Mouse (Mus musculus): ENCODE results near the gene Gm10392. TPM values are rescaled to one million over a fixed set of nuclear protein-coding genes. Genes with fewer than 3 reads are reported as not detected.

Gene Gm10392
- polyA plus RNA-seq, 1 experiment from 2014 or later = not detected

GRCm38 (mm10) chr11:77488771-77489581 is 30.0 kb downstream of the Gm10392 start:
- no peaks in the 10 kb centered on the region for H3K9me3 ChIP-seq (ENCODE audit: control insufficient read depth, low read length)
- H3K4me2 ChIP-seq (ENCODE audit: low read depth, low read length) = peak overlapping the region; percentile 95
- H3K36me3 ChIP-seq (ENCODE audit: control insufficient read depth, insufficient read depth, low read length) = no peaks in the 10 kb centered on the region
- peak overlapping the region; percentile 72 for H3K4me3 ChIP-seq (ENCODE audit: low read length)
- no peak overlapping the region for H3K27ac ChIP-seq (ENCODE audit: low read length)
- peak overlapping the region; percentile 80 for H3K9ac ChIP-seq (ENCODE audit: low read length)
- no peaks in the 10 kb centered on the region for H3K27me3 ChIP-seq (ENCODE audit: control insufficient read depth, insufficient read depth, low read depth, low read length)
- no peak for ATAC-seq (ENCODE audit: low read depth)
- WGBS = 3% methylated on average over 32 of the region's 55 CpGs
- H3K4me1 ChIP-seq (replicated peaks; ENCODE audit: control insufficient read depth, insufficient read depth, low read length) = peaks cover 52% of the 10 kb centered on the region

GRCm38 (mm10) chr11:77486798-77487197 is 32.2 kb downstream of the Gm10392 start:
- Histone ChIP-seq H3K4me1 (replicated peaks; ENCODE audit: control insufficient read depth, insufficient read depth, low read length) (peaks cover 48% of the 10 kb centered on the region), H3K27ac (ENCODE audit: low read length) (no peak overlapping the region), H3K4me3 (ENCODE audit: low read length) (no peak overlapping the region), H3K9ac (ENCODE audit: low read length) (peak overlapping the region; percentile 20; the same call in 1 of the 2 replicates), H3K4me2 (ENCODE audit: low read depth, low read length) (no peak overlapping the region), H3K36me3 (ENCODE audit: control insufficient read depth, insufficient read depth, low read length) (no peaks in the 10 kb centered on the region), H3K27me3 (ENCODE audit: control insufficient read depth, insufficient read depth, low read depth, low read length) (no peaks in the 10 kb centered on the region), H3K9me3 (ENCODE audit: control insufficient read depth, low read length) (no peaks in the 10 kb centered on the region)
- ATAC-seq (ENCODE audit: low read depth) = no peak
- WGBS = 43% methylated on average over 5 of the region's 5 CpGs

- H3K27me3 ChIP-seq (ENCODE audit: control insufficient read depth, insufficient read depth, low read depth, low read length) = no peaks in the 10 kb centered on the region
- no peak overlapping the region for H3K4me2 ChIP-seq (ENCODE audit: low read depth, low read length)
- H3K9ac ChIP-seq (ENCODE audit: low read length) = no peak overlapping the region
- H3K36me3 ChIP-seq (ENCODE audit: control insufficient read depth, insufficient read depth, low read length) = no peaks in the 10 kb centered on the region
- H3K27ac ChIP-seq (ENCODE audit: low read length) = no peak overlapping the region
- ATAC-seq (ENCODE audit: low read depth) = no peak
- peaks cover 37% of the 10 kb centered on the region for H3K4me1 ChIP-seq (replicated peaks; ENCODE audit: control insufficient read depth, insufficient read depth, low read length)
- no peaks in the 10 kb centered on the region for H3K9me3 ChIP-seq (ENCODE audit: control insufficient read depth, low read length)
- 57% methylated on average over 6 of the region's 6 CpGs for WGBS
- no peak overlapping the region for H3K4me3 ChIP-seq (ENCODE audit: low read length)
Observed at GRCm38 (mm10) chr11:77485229-77485628, 33.8 kb downstream of the Gm10392 start.

- 30% methylated on average over 11 of the region's 11 CpGs for WGBS
- Histone ChIP-seq H3K9ac (ENCODE audit: low read length) (no peak overlapping the region), H3K36me3 (ENCODE audit: control insufficient read depth, insufficient read depth, low read length) (no peaks in the 10 kb centered on the region), H3K27me3 (ENCODE audit: control insufficient read depth, insufficient read depth, low read depth, low read length) (no peaks in the 10 kb centered on the region), H3K9me3 (ENCODE audit: control insufficient read depth, low read length) (no peaks in the 10 kb centered on the region), H3K27ac (ENCODE audit: low read length) (no peak overlapping the region), H3K4me2 (ENCODE audit: low read depth, low read length) (no peak overlapping the region), H3K4me1 (replicated peaks; ENCODE audit: control insufficient read depth, insufficient read depth, low read length) (peaks cover 29% of the 10 kb centered on the region), H3K4me3 (ENCODE audit: low read length) (no peak overlapping the region)
- ATAC-seq (ENCODE audit: low read depth) = no peak
Observed at GRCm38 (mm10) chr11:77483510-77484255, 35.3 kb downstream of the Gm10392 start.

- no peak overlapping the region for H3K4me3 ChIP-seq (ENCODE audit: low read length)
- no peak overlapping the region for H3K9ac ChIP-seq (ENCODE audit: low read length)
- WGBS = 58% methylated on average over 3 of the region's 3 CpGs
- ATAC-seq (ENCODE audit: low read depth) = no peak
- peaks cover 23% of the 10 kb centered on the region for H3K4me1 ChIP-seq (replicated peaks; ENCODE audit: control insufficient read depth, insufficient read depth, low read length)
- H3K27ac ChIP-seq (ENCODE audit: low read length) = no peak overlapping the region
- no peaks in the 10 kb centered on the region for H3K27me3 ChIP-seq (ENCODE audit: control insufficient read depth, insufficient read depth, low read depth, low read length)
- no peaks in the 10 kb centered on the region for H3K9me3 ChIP-seq (ENCODE audit: control insufficient read depth, low read length)
- no peak overlapping the region for H3K4me2 ChIP-seq (ENCODE audit: low read depth, low read length)
- H3K36me3 ChIP-seq (ENCODE audit: control insufficient read depth, insufficient read depth, low read length) = no peaks in the 10 kb centered on the region
Observed at GRCm38 (mm10) chr11:77483043-77483442, 36.0 kb downstream of the Gm10392 start.

- Histone ChIP-seq H3K4me2 (ENCODE audit: low read depth, low read length) (no peak overlapping the region), H3K36me3 (ENCODE audit: control insufficient read depth, insufficient read depth, low read length) (peaks cover 5% of the 10 kb centered on the region; the same call in 1 of the 2 replicates), H3K9ac (ENCODE audit: low read length) (no peak overlapping the region), H3K4me1 (replicated peaks; ENCODE audit: control insufficient read depth, insufficient read depth, low read length) (no peaks in the 10 kb centered on the region), H3K4me3 (ENCODE audit: low read length) (no peak overlapping the region), H3K27me3 (ENCODE audit: control insufficient read depth, insufficient read depth, low read depth, low read length) (no peaks in the 10 kb centered on the region), H3K9me3 (ENCODE audit: control insufficient read depth, low read length) (no peaks in the 10 kb centered on the region), H3K27ac (ENCODE audit: low read length) (no peak overlapping the region)
- no peak for ATAC-seq (ENCODE audit: low read depth)
- WGBS = 86% methylated on average over 6 of the region's 6 CpGs
Observed at GRCm38 (mm10) chr11:77476895-77477294, 42.1 kb downstream of the Gm10392 start.

- WGBS = 91% methylated on average over 14 of the region's 14 CpGs
Observed at GRCm38 (mm10) chr11:77476216-77476615, 42.8 kb downstream of the Gm10392 start.

GRCm38 (mm10) chr11:77472775-77473174 is 46.2 kb downstream of the Gm10392 start:
- ATAC-seq (ENCODE audit: low read depth) = no peak
- H3K9ac ChIP-seq (ENCODE audit: low read length) = no peak overlapping the region
- no peak overlapping the region for H3K27ac ChIP-seq (ENCODE audit: low read length)
- H3K4me2 ChIP-seq (ENCODE audit: low read depth, low read length) = no peak overlapping the region
- no peaks in the 10 kb centered on the region for H3K9me3 ChIP-seq (ENCODE audit: control insufficient read depth, low read length)
- no peak overlapping the region for H3K4me3 ChIP-seq (ENCODE audit: low read length)
- H3K36me3 ChIP-seq (ENCODE audit: control insufficient read depth, insufficient read depth, low read length) = peaks cover 12% of the 10 kb centered on the region; the same call in 1 of the 2 replicates
- H3K27me3 ChIP-seq (ENCODE audit: control insufficient read depth, insufficient read depth, low read depth, low read length) = peaks cover 6% of the 10 kb centered on the region
- H3K4me1 ChIP-seq (replicated peaks; ENCODE audit: control insufficient read depth, insufficient read depth, low read length) = no peaks in the 10 kb centered on the region; the same call in 1 of the 2 replicates
- 79% methylated on average over 16 of the region's 16 CpGs for WGBS

More at GRCm38 (mm10) chr11:77476216-77476615, 42.8 kb downstream of the Gm10392 start:
- Histone ChIP-seq H3K27me3 (ENCODE audit: control insufficient read depth, insufficient read depth, low read depth, low read length) (no peaks in the 10 kb centered on the region), H3K9me3 (ENCODE audit: control insufficient read depth, low read length) (no peaks in the 10 kb centered on the region), H3K4me1 (replicated peaks; ENCODE audit: control insufficient read depth, insufficient read depth, low read length) (no peaks in the 10 kb centered on the region), H3K9ac (ENCODE audit: low read length) (no peak overlapping the region), H3K36me3 (ENCODE audit: control insufficient read depth, insufficient read depth, low read length) (peaks cover 9% of the 10 kb centered on the region; the same call in 1 of the 2 replicates), H3K4me2 (ENCODE audit: low read depth, low read length) (no peak overlapping the region), H3K4me3 (ENCODE audit: low read length) (no peak overlapping the region), H3K27ac (ENCODE audit: low read length) (no peak overlapping the region)
- ATAC-seq (ENCODE audit: low read depth) = no peak

- 73% methylated on average over 28 of the region's 29 CpGs for WGBS
- Histone ChIP-seq H3K9me3 (ENCODE audit: control insufficient read depth, low read length) (no peaks in the 10 kb centered on the region), H3K4me1 (replicated peaks; ENCODE audit: control insufficient read depth, insufficient read depth, low read length) (peaks cover 8% of the 10 kb centered on the region; the same call in 1 of the 2 replicates), H3K36me3 (ENCODE audit: control insufficient read depth, insufficient read depth, low read length) (peaks cover 12% of the 10 kb centered on the region; the same call in 1 of the 2 replicates), H3K9ac (ENCODE audit: low read length) (no peak overlapping the region), H3K4me2 (ENCODE audit: low read depth, low read length) (no peak overlapping the region), H3K4me3 (ENCODE audit: low read length) (no peak overlapping the region), H3K27me3 (ENCODE audit: control insufficient read depth, insufficient read depth, low read depth, low read length) (peaks cover 17% of the 10 kb centered on the region), H3K27ac (ENCODE audit: low read length) (no peak overlapping the region)
- ATAC-seq (ENCODE audit: low read depth) = no peak
Observed at GRCm38 (mm10) chr11:77471407-77471806, 47.6 kb downstream of the Gm10392 start.
